Mouse (Mus musculus): ENCODE measurements around the gene Krt88.

The Krt88 gene

GRCm38 (mm10) chr15:101447444-101447843, at the start of gene Krt88:
Gene Krt88 (plus strand): TSS chr15:101447744.
- DNase-seq (ENCODE audit: inconsistent age in 2 of 2, low spot score in 1 of 2): no peak

- DNase-seq (ENCODE audit: inconsistent age in 2 of 2, low spot score in 1 of 2): no peak
Measured at GRCm38 (mm10) chr15:101398269-101398668, 49.3 kb upstream of the Krt88 start.

GRCm38 (mm10) chr15:101410775-101411174, 36.8 kb upstream of the Krt88 start, which contains the start of gene Krt7:
Gene Krt7 (plus strand): TSS chr15:101411043.
- DNase-seq (ENCODE audit: inconsistent age in 2 of 2, low spot score in 1 of 2): no peak

- DNase-seq (ENCODE audit: inconsistent age in 2 of 2, low spot score in 1 of 2): no peak
Measured at GRCm38 (mm10) chr15:101412188-101412587, 35.4 kb upstream of the Krt88 start.

- DNase-seq (ENCODE audit: inconsistent age in 2 of 2, low spot score in 1 of 2): no peak
Measured at GRCm38 (mm10) chr15:101413916-101414635, 33.5 kb upstream of the Krt88 start.

- DNase-seq (ENCODE audit: inconsistent age in 2 of 2, low spot score in 1 of 2): no peak
Measured at GRCm38 (mm10) chr15:101414807-101415565, 32.6 kb upstream of the Krt88 start.

- DNase-seq (ENCODE audit: inconsistent age in 2 of 2, low spot score in 1 of 2): no peak
Measured at GRCm38 (mm10) chr15:101418950-101419349, 28.6 kb upstream of the Krt88 start.

- DNase-seq (ENCODE audit: inconsistent age in 2 of 2, low spot score in 1 of 2): no peak
Measured at GRCm38 (mm10) chr15:101420903-101421302, 26.6 kb upstream of the Krt88 start.

GRCm38 (mm10) chr15:101424914-101425313, 22.6 kb upstream of the Krt88 start:
- DNase-seq (ENCODE audit: inconsistent age in 2 of 2, low spot score in 1 of 2): no peak

GRCm38 (mm10) chr15:101436611-101437010, 10.9 kb upstream of the Krt88 start:
- DNase-seq (ENCODE audit: inconsistent age in 2 of 2, low spot score in 1 of 2): no peak

GRCm38 (mm10) chr15:101438555-101438954, 9.0 kb upstream of the Krt88 start, which contains the start of gene Krt87:
Gene Krt87 (minus strand): TSS chr15:101438804.
- no peak for DNase-seq (ENCODE audit: inconsistent age in 2 of 2, low spot score in 1 of 2)

GRCm38 (mm10) chr15:101440837-101441236, 6.7 kb upstream of the Krt88 start:
- no peak for DNase-seq (ENCODE audit: inconsistent age in 2 of 2, low spot score in 1 of 2)

- no peak for DNase-seq (ENCODE audit: inconsistent age in 2 of 2, low spot score in 1 of 2)
Measured at GRCm38 (mm10) chr15:101446572-101446971, 972 bp upstream of the Krt88 start.

GRCm38 (mm10) chr15:101453093-101453736, 5.7 kb downstream of the Krt88 start:
- peak; percentile 77 to 92 for DNase-seq (ENCODE audit: inconsistent age in 2 of 2, low spot score in 1 of 2)

- DNase-seq (ENCODE audit: inconsistent age in 2 of 2, low spot score in 1 of 2): no peak
Measured at GRCm38 (mm10) chr15:101454774-101455173, 7.2 kb downstream of the Krt88 start.

GRCm38 (mm10) chr15:101455292-101455691, 7.7 kb downstream of the Krt88 start:
- DNase-seq (ENCODE audit: inconsistent age in 2 of 2, low spot score in 1 of 2): no peak

- no peak for DNase-seq (ENCODE audit: inconsistent age in 2 of 2, low spot score in 1 of 2)
Measured at GRCm38 (mm10) chr15:101455891-101456290, 8.3 kb downstream of the Krt88 start.

GRCm38 (mm10) chr15:101458361-101458930, 10.9 kb downstream of the Krt88 start:
- peak in 1 of 2 experiments; percentile 27 for DNase-seq (ENCODE audit: inconsistent age in 2 of 2, low spot score in 1 of 2)

GRCm38 (mm10) chr15:101459283-101459682, 11.7 kb downstream of the Krt88 start:
- no peak for DNase-seq (ENCODE audit: inconsistent age in 2 of 2, low spot score in 1 of 2)

- no peak for DNase-seq (ENCODE audit: inconsistent age in 2 of 2, low spot score in 1 of 2)
Measured at GRCm38 (mm10) chr15:101463651-101464050, 16.1 kb downstream of the Krt88 start, which contains the start of gene Krt81. Gene Krt81 (minus strand): TSS chr15:101463751.

- no peak for DNase-seq (ENCODE audit: inconsistent age in 2 of 2, low spot score in 1 of 2)
Measured at GRCm38 (mm10) chr15:101469093-101469492, 21.5 kb downstream of the Krt88 start.
